Mouse (Mus musculus) bone marrow, adult 2 months (tissue): ENCODE measurements around the gene Foxm1. TPM values are rescaled to one million over a fixed set of nuclear protein-coding genes. Genes with fewer than 3 reads are reported as not detected.

Experiments
- H3K27ac ChIP-seq: fragments of 200-500 bp; 2 replicates; pipeline ENCODE4 v1.5.1; 2012; ENCODE audit warnings: low read depth, mild to moderate bottlenecking, control low read depth, inconsistent platforms, low read length; ENCODE audit not compliant: control insufficient read depth, poor library complexity, insufficient read depth
- H3K4me1 ChIP-seq: fragments of 200-500 bp; 2 replicates; pipeline ENCODE4 v1.6.1; 2011; ENCODE audit warnings: low read length; ENCODE audit not compliant: control insufficient read depth, insufficient read depth
- H3K4me3 ChIP-seq: fragments of 200-500 bp; replicated peaks from 2 replicates; pipeline ENCODE3; 2011; ENCODE audit warnings: mild to moderate bottlenecking, low read depth, low read length, control low read depth; ENCODE audit not compliant: control insufficient read depth
- CTCF ChIP-seq: fragments of 200-500 bp; IDR thresholded peaks from 2 replicates; pipeline ENCODE4 v1.5.1; 2011; ENCODE audit warnings: low read length, control low read depth; ENCODE audit not compliant: control insufficient read depth, insufficient read depth
- POLR2A ChIP-seq: fragments of 200-500 bp; IDR thresholded peaks from 2 replicates; pipeline ENCODE4 v1.6.1; 2011; ENCODE audit warnings: low read depth, mild to moderate bottlenecking, control low read depth, low read length, borderline replicate concordance; ENCODE audit not compliant: control insufficient read depth
- WGBS: fragments of 180-500 bp; shearing (Covaris S2); methylation state at CpG from one replicate; pipeline ENCODE4 v1.1.7; 2018; 5-methylcytosine and 5-hydroxymethylcytosine counted together
- polyA plus RNA-seq: library from polyadenylated mRNA; stranded (reverse); fragments of >200 nt; gene quantifications from 2 replicates; pipeline ENCODE4 v1.2.4, GENCODE M21; 2011; ENCODE audit warnings: low replicate concordance; ENCODE audit not compliant: missing spikeins, insufficient read depth, insufficient read length

The Foxm1 gene
- polyA plus RNA-seq, 1 experiment, result 45.3 TPM

- Histone ChIP-seq H3K4me1 (no peaks in the 10 kb centered on the region; the same call in 1 of the 2 replicates), H3K4me3 (peak within 1 kb of the TSS; percentile 89), H3K27ac (peak within 1 kb of the TSS; percentile 90)
- under 1% methylated on average over 42 of the region's 42 CpGs for WGBS
- peak; percentile 95 for TF ChIP-seq POLR2A
- no peak for TF ChIP-seq CTCF
Observed at GRCm38 (mm10) chr6:128424269-128425019, 61.7 kb downstream of the Foxm1 start, which contains the start of gene Itfg2. Itfg2 (minus strand) TSS chr6:128424931.

DNA sequence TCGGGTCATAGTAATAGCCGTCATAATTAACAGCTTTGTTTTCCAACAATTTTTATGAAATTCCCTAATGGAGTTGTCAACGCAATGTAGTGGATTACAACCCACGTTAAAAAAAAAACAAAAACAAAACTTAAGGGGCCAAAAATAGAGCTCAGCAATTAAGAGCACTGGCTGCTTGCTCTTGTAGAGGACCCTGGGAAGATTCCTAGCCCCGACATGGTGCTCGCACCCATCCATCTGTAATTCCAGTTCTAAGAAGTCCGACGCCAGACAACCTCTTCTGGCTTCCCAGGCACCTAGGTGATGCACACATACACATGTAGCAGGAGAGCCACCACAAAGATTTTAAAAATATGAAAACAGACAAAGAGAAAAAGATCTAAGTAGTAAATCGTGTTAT lies 62.3 kb downstream of the Foxm1 start:
- peak overlapping the region; percentile 89 for H3K4me3 ChIP-seq
- H3K27ac ChIP-seq, result no peak overlapping the region
- 35% methylated on average over 9 of the region's 9 CpGs for WGBS
- no peaks in the 10 kb centered on the region; the same call in 1 of the 2 replicates for H3K4me1 ChIP-seq
- TF ChIP-seq CTCF (no peak), POLR2A (no peak)

Other genes starting within 250 kb of the Foxm1 start
- gene Tspan9, start 219.4 kb upstream of the Foxm1 start, polyA plus RNA-seq, result 4.0 and 10.2 TPM in 2 replicates
- gene Tead4, start 62.1 kb upstream of the Foxm1 start, polyA plus RNA-seq, result 0.65 TPM in 1 of 2 replicates, not detected in the other
- 4.3 and 7.1 TPM in 2 replicates for gene Tulp3, start 7.1 kb upstream of the Foxm1 start, polyA plus RNA-seq
- gene Rhno1, start 56 bp upstream of the Foxm1 start, polyA plus RNA-seq, result 54.9 and 94.2 TPM in 2 replicates
- not detected in 2 replicates for gene Tex52, start 12.5 kb downstream of the Foxm1 start, polyA plus RNA-seq
- gene Gm44596, start 12.5 kb downstream of the Foxm1 start, polyA plus RNA-seq, result not detected in 2 replicates
- gene Nrip2, start 36.3 kb downstream of the Foxm1 start, polyA plus RNA-seq, result 1.3 TPM in 1 of 2 replicates, not detected in the other
- 11.4 and 38.0 TPM in 2 replicates for gene Itfg2, start 62.0 kb downstream of the Foxm1 start, polyA plus RNA-seq
- 51.6 and 77.3 TPM in 2 replicates for gene Fkbp4, start 75.7 kb downstream of the Foxm1 start, polyA plus RNA-seq
- gene Pzp, start 163.8 kb downstream of the Foxm1 start, polyA plus RNA-seq, result 1.1 and 8.5 TPM in 2 replicates
- not detected in 2 replicates for gene A2ml1, start 218.6 kb downstream of the Foxm1 start, polyA plus RNA-seq